Mouse (Mus musculus) brain, adult 2 months (tissue): ENCODE measurements at regions not wholly inside any gene's neighbourhood (a gene's known extent, or its start where the extent isn't known, plus 50 kb on each side); places are given as distances from the start of the nearest gene placed in this dataset.
A peak's percentile ranks its signal among the peaks of the same experiment; 100 is the strongest.

Experiments
- DNase-seq: peaks from one replicate; pipeline ENCODE4 v3.0.0; 2011; ENCODE audit warnings: low read depth, low spot score

GRCm38 (mm10) chr1:71837764-71838163, 184.8 kb upstream of the Fn1 start:
- peak; percentile 14 for DNase-seq

- DNase-seq, result no peak
Measured at GRCm38 (mm10) chr1:71837039-71837648, 184.1 kb upstream of the Fn1 start.

GRCm38 (mm10) chr1:71830379-71830778, 177.4 kb upstream of the Fn1 start:
- no peak for DNase-seq

- DNase-seq, result peak; percentile 38
Measured at GRCm38 (mm10) chr1:71824410-71824809, 171.4 kb upstream of the Fn1 start.

GRCm38 (mm10) chr1:71822123-71822522, 169.1 kb upstream of the Fn1 start:
- no peak for DNase-seq

GRCm38 (mm10) chr1:71821099-71821498, 168.1 kb upstream of the Fn1 start:
- no peak for DNase-seq

- DNase-seq, result no peak
Measured at GRCm38 (mm10) chr1:71816306-71816705, 163.3 kb upstream of the Fn1 start.

- DNase-seq, result no peak
Measured at GRCm38 (mm10) chr1:71814141-71814540, 161.1 kb upstream of the Fn1 start.

GRCm38 (mm10) chr1:71812171-71812695, 159.2 kb upstream of the Fn1 start:
- DNase-seq, result no peak

- DNase-seq, result no peak
Measured at GRCm38 (mm10) chr1:71811196-71811788, 158.3 kb upstream of the Fn1 start.

- no peak for DNase-seq
Measured at GRCm38 (mm10) chr1:71808005-71808404, 155.0 kb upstream of the Fn1 start.

- peak; percentile 54 for DNase-seq
Measured at GRCm38 (mm10) chr1:71807586-71807985, 154.6 kb upstream of the Fn1 start.

- no peak for DNase-seq
Measured at GRCm38 (mm10) chr1:71801283-71802066, 148.5 kb upstream of the Fn1 start.

- DNase-seq, result no peak
Measured at GRCm38 (mm10) chr1:71800581-71800980, 147.6 kb upstream of the Fn1 start.

GRCm38 (mm10) chr1:71798636-71799035, 145.6 kb upstream of the Fn1 start:
- no peak for DNase-seq

GRCm38 (mm10) chr1:71788408-71788807, 135.4 kb upstream of the Fn1 start:
- no peak for DNase-seq

GRCm38 (mm10) chr1:71784880-71785279, 131.9 kb upstream of the Fn1 start:
- DNase-seq, result no peak

- no peak for DNase-seq
Measured at GRCm38 (mm10) chr1:71778292-71778691, 125.3 kb upstream of the Fn1 start.

- DNase-seq, result peak; percentile 45
Measured at GRCm38 (mm10) chr1:71775865-71776501, 123.0 kb upstream of the Fn1 start.

GRCm38 (mm10) chr1:71772526-71772925, 119.5 kb upstream of the Fn1 start:
- DNase-seq, result no peak

GRCm38 (mm10) chr1:71771798-71772197, 118.8 kb upstream of the Fn1 start:
- DNase-seq, result peak; percentile 58

- DNase-seq, result no peak
Measured at GRCm38 (mm10) chr1:71769595-71769994, 116.6 kb upstream of the Fn1 start.
